Mouse (Mus musculus): Measurements from ENCODE around the gene Fam98a. TPM values are rescaled to one million over a fixed set of nuclear protein-coding genes. Genes with fewer than 3 reads are reported as not detected.

The Fam98a gene
- polyA plus RNA-seq (2017; shearing (Covaris generic)), result 16.8 TPM

GRCm38 (mm10) chr17:75551512-75552400, at the start of gene Fam98a:
TSS of gene Fam98a (minus strand) at chr17:75551946.

Other genes starting within 250 kb of the Fam98a start
- gene Rasgrp3, start 116.0 kb downstream of the Fam98a start, polyA plus RNA-seq (2017; shearing (Covaris generic)), result 1.1 TPM